Mouse (Mus musculus): ENCODE results near the gene Tgfbr2. TPM values are rescaled to one million over a fixed set of nuclear protein-coding genes. Genes with fewer than 3 reads are reported as not detected.

The Tgfbr2 gene
- total RNA-seq, 2 experiments from 2014 or later, result 10.6 to 12.6 TPM

DNA sequence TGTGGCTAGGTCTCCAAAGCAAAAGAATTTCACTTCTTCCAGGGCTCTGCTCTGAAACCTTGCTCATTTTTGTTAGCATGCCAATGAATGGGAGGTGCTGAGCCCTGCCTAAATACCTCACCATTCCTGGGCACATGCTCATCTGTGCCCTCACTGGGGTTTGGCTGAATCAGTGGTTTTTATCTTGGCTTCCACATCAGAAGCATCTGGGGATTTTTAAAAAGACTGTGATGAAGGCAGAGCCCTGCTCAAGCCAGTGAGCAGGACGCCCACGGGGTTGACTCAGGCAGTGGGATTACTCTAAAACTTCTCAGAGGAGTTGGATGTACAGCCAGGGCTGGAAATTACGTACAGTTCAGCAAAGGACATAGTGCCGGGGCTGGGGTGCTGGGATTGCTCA lies 22.3 kb downstream of the Tgfbr2 start:
- DNase-seq, result no peak

DNA sequence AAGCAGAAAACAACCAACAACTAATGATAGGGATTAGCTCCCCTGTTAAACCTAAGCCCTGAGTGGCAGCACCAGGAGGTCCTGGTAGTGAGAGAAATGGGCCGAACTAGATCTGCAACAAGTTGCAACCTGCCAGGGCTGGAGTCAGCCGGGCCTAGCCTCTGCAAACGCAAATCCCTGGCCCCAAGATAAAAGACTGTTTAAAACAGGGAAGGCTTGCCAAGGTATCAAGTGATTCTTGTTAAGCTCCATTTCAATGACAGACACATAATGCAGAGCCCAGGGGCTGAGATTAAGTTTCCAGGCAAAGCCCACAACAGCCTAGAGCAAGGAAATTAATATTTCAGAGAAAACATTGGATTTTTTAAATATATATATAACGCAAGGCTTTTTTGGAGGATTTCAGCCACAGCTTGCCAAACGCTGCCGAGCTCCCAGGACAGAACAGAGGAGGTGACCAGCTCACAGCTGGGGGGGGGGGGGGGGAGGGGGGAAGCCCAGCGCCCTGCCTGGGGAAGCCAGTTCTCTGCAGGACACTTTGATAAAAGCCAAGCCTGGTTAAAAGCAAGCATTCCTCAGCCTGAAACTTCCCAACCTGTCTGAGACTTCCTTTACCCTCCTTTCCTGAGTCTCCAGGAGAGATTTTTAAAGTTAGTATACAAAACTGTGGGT lies 24.3 kb downstream of the Tgfbr2 start:
- DNase-seq, result no peak

DNA sequence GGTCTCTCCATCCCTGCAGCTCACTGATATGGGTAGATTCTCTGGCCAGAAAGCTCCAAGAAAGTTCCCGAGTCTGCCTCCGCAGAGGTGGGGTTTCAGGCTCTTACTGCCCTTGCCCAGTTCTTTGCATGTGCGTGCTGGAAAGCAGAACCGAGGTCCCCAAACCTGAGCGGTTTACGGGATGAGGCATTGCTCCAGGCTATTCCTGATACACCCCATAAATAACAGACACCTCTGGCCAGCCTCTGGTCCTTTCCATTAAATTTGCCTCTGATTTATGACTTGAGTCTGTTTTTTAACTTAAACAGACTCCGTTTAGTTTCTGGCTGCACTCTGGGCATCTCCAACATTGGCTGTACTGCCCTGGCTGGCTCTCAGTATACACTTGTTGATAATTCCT lies 26.4 kb downstream of the Tgfbr2 start:
- no peak for DNase-seq

DNA sequence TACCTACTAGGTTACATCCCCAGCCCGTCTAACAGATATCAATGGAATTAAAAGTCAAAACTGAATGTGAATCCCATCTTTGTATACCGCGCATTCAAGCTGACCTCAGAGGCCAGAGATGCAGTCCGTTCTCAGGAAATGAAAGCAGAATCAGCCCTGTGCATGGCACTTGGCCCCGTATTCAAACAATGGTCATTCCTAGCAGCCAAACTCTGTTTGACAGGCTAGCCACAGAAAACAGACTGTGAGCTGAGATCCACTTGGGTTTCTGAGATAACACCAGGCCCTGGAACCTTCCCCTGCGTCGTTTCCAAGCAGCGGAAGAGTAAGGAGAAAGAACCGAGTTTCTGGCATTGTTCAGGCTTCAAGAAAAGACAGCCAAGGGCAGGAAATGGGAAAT lies 28.9 kb downstream of the Tgfbr2 start:
- DNase-seq, result no peak

DNA sequence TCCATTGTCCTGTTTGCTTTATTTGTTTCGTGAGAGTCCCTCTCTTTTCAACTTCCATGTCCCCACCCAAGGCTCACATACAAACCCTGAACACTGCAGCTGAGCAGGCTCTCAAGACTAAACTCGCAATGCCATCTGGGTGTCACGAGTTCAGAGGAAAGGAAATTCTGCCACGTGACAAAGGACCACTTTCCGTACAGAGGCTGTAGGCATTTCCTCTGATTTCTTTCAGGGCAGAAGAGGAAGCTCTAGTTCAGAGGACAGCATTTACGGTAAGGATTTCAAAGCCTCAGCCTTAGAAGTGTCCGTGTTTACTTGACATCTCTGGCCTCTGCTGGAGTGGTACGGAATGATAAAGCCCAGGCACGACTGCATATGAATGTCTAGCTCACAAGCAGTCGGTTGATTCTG lies 29.9 kb downstream of the Tgfbr2 start:
- DNase-seq, result no peak

DNA sequence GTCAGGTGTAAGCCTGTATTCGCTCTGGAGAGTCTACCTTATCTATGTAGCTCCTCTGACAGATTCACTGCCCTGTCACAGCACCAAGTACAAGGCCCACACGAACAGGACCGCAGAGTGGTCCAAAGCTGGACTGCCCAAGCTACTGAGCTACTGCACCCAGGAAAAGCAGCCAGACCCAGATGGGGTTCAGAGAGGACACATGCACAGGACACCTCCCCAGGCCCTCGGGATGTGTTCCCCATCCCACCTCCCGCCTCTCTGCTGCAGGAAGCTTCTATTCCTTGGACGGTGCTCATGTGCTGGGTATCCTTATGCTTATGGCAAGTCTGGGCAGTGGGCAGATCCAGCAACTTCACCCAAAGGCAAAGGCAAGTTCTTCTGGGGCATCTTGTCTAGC lies 34.7 kb downstream of the Tgfbr2 start:
- DNase-seq, result no peak

DNA sequence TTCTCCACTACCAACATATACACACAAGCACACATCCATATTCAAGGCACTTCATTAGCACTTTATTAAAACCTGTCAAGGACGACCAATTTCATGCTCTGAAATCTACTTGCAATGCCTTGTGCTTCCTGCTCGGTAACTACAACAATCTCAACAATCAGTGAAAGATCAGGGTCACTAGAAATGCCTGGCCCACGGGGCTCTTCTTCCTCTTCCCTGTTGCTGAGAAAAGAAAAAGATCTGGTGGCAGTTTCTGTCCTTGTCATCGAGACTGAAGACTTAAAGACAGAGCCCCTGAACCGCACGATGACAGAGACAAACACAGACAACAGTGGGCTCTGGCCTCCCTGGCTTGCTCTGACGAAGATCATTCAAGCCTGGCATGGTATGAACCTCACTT lies 35.6 kb downstream of the Tgfbr2 start:
- DNase-seq, result no peak

DNA sequence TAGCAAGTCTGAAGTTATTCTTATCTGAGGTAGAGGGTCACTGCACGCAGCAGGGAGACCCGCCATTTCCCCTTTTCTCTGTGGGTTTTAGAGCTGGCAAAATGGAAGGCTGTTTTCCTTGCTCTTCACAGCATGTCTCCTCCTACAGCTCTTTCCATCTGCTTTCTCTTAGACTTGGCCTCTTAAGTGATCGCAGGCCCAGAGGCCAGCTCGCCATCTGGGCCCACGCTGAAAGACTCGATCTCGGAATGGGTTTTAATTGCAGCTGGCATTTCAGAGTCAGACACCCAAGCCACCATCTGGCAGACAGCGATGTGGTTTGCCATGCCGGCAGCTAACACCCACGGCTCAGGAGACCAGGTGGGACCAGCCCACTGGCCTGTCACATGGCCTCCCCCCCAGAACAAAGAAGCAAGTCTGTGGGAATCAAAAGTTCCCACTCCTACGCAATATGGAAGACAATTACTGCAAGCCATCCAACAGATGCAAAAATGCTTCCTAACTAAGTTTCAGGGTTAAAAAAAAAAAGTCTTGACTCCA lies 36.5 kb downstream of the Tgfbr2 start:
- peak; percentile 41 to 53 for DNase-seq

DNA sequence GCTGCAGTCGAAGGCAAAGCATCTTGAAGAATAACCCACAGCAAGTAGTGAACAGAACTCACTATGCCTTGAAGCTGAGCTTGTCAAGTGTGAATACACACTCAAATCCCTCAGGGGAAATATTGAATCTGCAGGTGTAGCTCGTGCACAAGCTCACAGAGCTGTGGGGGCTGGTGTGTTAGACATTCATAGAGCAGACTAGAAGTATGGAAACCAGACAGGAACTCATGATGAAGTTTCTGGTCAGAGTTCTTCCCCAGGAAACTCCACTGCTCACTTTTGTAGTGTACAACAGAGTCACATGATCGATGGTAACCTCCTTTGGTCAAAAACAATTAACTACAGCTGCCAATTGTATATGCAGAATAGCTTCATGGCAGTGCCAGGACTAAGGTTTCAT lies 37.5 kb downstream of the Tgfbr2 start:
- no peak for DNase-seq

DNA sequence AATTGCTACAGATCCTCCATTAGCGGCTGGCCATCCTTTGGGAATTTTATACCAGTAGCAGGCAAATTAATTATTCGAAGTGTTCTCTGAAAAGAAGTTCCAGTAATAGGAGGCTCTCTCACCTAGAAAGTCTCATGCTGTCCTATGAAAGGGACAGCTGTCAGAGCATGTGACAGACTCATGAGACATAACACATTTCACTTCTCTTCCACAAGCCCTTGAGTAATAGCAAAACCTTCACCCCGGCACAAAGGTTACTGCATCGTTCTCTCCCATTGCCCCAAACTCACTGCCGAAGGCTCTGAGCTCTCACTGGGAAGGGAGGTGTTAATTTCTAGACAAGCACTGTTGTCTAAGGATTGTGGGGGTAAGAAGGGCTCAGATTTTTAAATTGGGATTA lies 38.3 kb downstream of the Tgfbr2 start:
- no peak for DNase-seq

DNA sequence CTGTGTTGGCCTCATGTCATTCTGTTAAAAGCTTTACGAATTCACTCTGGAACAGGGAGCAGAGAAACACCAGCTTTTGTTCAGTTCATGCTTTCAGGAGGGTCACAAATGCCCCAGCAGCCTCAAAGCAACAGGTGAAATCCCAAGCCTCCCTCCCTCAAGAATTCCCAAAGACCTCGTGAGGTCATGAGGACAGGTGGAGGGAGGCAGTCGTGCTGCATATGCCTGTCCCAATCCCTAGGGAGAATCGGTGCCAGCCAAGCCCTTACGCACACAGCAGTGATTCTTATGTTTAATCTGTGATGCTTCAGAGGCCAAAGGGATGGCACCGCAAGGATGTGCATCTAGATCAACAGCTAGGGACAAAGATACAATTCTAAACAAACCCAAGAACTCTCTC lies 39.0 kb downstream of the Tgfbr2 start:
- no peak for DNase-seq

DNA sequence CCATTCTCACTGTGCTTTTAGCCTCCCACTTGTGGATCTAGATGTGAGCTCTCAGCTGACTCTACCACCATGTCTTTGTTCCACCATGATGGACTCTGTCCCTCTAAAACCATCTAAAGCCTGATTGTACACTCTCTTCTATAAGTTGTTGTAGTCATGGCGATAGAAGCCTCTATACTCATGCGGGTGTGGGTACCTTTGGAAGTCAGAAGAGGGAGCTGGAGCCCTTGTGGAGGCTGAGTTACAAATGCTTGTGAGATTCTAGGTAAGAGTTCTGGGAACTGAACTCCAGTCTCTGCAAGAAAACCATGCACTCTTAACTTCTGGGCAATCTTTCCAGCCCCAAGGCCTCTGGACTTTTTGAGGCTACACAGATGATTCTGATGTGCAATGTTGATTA lies 40.7 kb downstream of the Tgfbr2 start:
- no peak for DNase-seq

DNA sequence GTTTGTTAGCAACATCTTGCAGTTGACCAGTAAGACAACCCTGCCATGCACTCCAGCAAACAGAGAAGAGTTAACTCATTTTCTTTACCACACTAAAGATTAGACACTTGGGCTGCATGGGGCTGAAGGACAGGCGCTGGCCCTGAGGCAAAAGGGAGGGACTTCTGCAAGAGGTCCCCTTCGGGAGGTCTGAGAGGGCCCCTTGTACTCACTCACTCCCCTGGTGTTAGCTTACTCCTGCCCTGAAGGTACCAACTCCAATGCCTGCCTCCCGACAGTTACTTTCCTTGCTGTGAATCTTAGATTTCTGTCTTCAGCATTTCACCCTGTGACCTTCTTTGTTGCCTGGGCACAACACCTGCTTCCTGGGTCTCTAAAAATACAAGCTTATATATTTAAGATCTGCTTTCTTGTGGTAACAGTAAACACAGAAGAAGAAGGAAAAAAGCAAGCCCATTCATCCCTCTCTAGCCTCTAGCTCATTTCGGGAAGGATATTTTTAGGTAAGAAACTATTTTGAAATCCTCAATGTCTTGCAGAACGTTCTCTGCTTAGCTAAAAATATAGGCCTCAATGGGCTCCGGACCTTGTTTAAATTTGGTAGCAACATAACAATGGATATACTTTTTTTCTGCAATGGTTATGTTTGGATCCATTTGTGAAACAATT lies 41.7 kb downstream of the Tgfbr2 start:
- no peak for DNase-seq

DNA sequence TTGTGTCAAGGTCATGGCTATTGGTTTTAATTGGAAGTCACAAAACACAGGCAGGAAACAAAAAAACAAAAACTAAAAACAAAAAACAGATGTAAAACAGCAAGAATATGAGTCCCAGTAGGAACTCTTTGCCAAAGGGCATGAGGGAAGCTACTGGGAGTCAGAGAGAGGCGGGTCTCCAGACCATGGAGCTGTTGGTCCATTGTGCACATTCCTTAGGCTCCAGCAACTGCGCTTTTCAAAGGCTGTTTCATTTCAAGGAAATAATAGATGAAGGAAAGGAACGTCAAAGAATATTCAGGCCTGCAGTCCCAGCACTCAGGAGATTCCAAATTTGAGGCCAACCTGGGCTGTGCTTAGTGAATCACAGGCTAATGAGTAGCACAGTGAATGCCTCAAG lies 46.3 kb downstream of the Tgfbr2 start:
- no peak for DNase-seq

DNA sequence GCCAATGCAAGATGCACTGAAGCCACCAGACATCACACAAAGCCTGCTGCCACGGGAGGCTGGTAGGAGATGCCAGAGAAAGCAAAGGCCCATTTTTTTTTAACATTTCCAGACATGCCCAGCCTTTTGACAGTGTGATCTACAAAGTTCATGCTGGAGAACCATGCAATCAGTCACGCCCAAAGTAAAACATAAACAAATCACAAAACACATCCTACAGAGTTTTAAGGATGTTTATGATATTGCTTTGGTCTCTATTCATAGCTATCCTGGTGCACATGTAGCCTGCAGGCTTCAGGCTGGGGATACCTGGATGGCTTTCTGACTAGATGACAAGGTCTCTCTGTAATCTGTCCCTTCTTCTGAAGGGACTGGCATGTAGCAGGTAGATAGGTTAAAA lies 46.8 kb downstream of the Tgfbr2 start:
- DNase-seq, result no peak

DNA sequence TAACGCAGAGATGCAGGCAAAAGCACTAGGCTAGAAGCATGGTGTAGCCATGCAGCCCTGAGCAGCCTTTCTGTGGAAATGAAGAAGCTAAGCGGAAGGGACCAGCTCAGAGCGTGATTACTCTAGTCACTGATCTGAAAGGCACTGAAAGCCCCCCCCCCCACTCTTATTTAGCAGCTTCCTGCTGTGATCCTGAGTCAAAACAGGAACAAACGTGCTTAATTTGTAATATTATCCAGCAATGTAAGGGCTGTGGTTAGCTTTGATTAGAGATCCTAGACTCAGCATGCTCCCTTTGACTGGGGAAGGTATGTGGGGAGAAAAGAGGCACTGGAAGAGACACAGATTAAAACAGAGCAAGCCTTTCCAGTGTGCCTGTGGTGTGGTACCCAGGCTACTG lies 48.7 kb downstream of the Tgfbr2 start:
- DNase-seq, result no peak

DNA sequence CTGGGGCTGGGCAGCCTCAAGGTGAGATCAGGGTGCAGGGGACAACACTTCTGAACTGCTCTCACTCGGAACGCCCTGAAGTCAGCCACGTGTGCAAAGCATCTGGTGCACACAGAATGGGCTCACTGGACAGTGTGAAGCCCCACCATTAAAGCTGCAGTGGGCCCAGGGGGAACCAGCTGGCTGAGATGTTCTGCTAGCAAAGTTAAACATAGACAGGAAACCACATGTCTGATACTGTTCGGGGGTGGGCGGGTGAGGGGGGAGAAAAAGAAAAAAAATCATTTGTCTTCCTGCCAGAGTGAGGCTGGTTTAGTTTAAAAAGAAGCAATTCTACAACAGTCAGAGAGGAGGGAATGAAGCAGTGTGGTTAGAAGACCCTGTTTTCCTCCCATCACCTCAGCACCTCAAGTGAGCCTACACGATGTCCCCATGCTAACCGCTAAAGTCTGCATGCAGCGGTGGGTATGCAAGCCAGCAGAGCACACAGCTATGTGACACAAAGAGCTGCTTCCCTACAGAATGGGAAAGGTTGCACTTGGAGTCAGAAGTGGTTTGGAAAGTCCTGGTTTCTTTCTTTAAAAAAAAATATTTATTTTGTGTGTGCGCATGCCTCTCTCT lies 52.1 kb downstream of the Tgfbr2 start:
- DNase-seq, result no peak

DNA sequence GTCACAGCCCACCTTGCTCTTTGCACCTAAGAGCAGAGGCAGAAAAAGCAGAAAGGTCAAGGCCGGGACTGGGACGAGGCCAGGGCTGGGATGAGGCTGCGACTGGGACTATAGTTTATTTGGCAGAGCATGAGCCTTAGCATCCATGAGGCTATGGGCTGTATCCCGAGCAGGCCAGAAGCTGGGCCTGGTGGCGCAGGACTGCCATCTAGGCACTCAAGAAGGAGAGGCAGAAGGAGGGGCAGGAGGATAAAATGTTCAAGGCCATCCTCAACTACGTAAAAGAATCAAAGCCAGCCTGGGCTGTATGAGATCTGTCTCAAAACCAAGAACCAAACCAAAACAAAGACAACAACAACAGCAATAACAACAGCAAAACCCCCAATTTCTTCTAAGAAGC lies 52.6 kb downstream of the Tgfbr2 start:
- DNase-seq, result no peak

DNA sequence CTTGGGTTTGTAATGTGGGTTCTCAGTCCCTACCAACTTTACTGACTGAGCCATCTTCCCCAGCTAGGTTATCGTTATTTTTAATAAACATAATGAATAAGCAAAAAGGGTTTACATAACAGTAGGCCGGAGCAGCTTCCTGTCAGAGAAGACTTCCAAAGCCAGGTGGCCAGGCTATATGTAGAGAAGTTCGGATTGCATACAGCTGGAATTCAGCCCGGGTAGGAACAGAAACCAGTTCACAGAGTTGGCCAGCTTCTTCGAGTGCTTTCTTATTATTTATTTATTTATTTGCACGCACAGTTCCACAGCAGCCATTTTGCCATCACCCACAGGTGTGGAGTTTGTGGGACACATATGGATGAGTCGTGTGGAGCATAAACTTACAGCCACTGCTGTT lies 53.7 kb downstream of the Tgfbr2 start:
- DNase-seq, result no peak

DNA sequence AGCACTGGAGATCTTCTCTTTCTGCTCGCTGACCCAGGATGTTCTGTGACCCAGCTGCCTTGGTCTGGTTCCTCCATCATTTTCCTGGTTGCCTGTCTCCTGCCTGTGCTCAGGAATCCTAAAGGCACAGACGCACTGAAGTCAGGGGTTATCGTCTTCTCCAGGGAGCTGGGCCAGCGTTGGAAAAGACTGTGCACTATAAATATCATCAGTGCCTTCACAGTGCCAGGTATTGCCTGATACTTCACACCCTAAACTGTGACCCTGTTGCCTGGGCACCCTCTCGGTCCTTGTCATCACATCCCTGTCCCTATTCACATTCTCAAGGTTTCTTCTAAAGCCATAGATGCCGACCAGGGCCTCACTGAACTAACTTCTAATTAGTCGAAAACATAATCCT lies 55.2 kb downstream of the Tgfbr2 start:
- no peak for DNase-seq

DNA sequence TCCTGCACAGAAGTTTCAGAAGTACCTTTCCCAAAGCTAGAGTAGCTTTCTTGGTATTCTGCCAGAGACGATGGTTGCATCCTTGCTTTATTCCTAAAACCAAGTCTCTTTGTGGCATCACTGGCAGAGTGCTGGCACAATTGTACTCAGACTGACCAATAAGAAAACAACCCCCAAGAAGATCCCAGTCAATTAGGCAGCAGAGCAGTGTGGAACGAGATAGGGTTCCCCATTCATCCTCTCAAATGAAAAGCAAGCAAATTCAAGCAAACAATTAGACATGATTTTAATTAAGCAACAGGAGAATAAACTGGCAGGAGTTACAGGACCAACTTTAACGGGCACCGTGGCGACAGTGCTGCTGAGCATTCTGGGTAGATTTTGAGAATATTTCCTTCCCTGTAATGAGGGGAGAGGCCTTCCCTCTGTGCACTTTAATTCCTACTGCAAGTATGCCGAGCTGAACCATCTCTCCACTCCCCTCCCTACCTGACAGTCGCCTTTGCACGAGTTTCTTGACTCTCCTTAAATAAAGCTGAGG lies 56.8 kb downstream of the Tgfbr2 start:
- DNase-seq, result no peak

DNA sequence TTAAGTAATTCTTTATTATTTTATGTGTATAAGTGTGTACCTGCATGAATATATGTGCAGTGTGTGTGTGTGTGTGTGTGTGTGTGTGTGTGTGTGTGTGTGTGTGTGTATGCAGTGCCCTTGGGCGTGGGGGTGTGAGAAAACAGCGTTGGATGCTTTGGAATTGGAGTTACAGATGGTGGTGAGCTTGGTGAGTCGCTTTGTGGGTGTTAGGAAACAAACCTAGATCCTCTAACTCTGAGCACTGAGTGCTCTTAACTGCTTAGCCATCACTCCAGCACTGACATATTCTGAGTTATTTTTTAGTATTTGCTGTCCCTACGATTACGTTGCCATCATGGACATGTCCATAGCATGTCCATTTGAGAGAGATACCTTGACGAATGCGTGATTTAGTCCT lies 59.3 kb downstream of the Tgfbr2 start:
- no peak for DNase-seq

DNA sequence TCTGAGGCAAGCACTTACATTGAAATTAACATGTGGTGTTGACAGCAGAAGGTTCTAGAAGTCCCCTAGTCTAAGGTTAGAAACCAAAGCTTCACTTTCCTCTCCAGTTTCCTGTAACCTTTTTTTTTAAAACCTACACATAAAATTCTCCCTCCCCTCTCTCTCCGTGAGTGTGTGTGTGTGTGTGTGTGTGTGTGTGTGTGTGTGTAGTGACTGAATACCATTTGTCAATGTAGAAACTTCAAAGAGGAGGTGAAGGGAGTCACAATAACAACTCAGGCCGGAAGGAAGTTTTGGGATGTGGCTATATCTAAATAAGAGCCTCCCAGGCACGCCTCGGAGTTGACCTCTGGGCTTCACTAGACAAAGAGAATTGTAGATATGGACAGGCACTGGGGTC lies 60.8 kb downstream of the Tgfbr2 start:
- DNase-seq, result no peak

Measured in layer of hippocampus, postnatal 36 days (tissue).